ENCODE assay signal across 9 mouse cellular contexts in genomic region chr12:73205710-73206649, GRCm38 (mm10).
DNase-seq lines count a peak whose midpoint lies in the region; ATAC-seq and TF ChIP-seq lines count a peak whose summit lies in the region.
"Had no signal": no experiment of that assay in that cellular context is flagged by ENCODE, and none has a peak within 500 bp of the region (broad histone marks: within the 10 kb centered on the region; RNA-seq: fewer than 3 reads in every experiment).

No protein-coding gene starts in this region.

- peaks cover 24% of the 10 kb centered on the region for H3K36me3 ChIP-seq in heart, adult 2 months (ENCODE audit: control insufficient read depth, insufficient read depth, low read length)
- 0 out of 2 replicates have a peak, but pooled peaks cover 4% of the 10 kb centered on the region for H3K36me3 ChIP-seq in heart, embryonic 10.5 days
- H3K36me3 ChIP-seq in heart, embryonic 14.5 days (ENCODE audit: control insufficient read depth, insufficient read depth, low read length): no peaks in the 10 kb centered on the region
- H3K36me3 ChIP-seq in stomach, embryonic 16.5 days (ENCODE audit: control insufficient read depth, insufficient read depth, low read length): no peaks in the 10 kb centered on the region
- no peaks in the 10 kb centered on the region for H3K36me3 ChIP-seq in hindbrain, embryonic 16.5 days (ENCODE audit: control insufficient read depth, insufficient read depth, low read length)

- TF ChIP-seq EP300 in heart, adult 2 months (IDR thresholded peaks at IDR 0.05; ENCODE audit: insufficient read depth, low read depth, low read length): 0 out of 2 replicates have a peak, but pooled peaks have one; percentile 16

- H3K4me3 ChIP-seq in heart, adult 2 months: no peak overlapping the region
- H3K4me3 ChIP-seq in heart, embryonic 10.5 days: no peak overlapping the region
- H3K4me3 ChIP-seq in heart, embryonic 14.5 days (ENCODE audit: control insufficient read depth in 1 of 2, insufficient read depth in 1 of 2, low read depth in 1 of 2, low read length in 2 of 2): no peak overlapping the region
- H3K4me3 ChIP-seq in stomach, embryonic 16.5 days (replicated peaks; ENCODE audit: low read length): no peak overlapping the region
- no peak overlapping the region for H3K4me3 ChIP-seq in hindbrain, embryonic 16.5 days (ENCODE audit: low read length)

- no peak overlapping the region for H3K4me2 ChIP-seq in heart, embryonic 14.5 days (ENCODE audit: low read length)
- peak overlapping the region; percentile 22; the same call in 1 of the 2 replicates for H3K4me2 ChIP-seq in stomach, embryonic 16.5 days (ENCODE audit: low read depth, low read length)
- no peak overlapping the region for H3K4me2 ChIP-seq in hindbrain, embryonic 16.5 days (ENCODE audit: low read length)

- peak in 1 of 2 experiments; percentile 41 for DNase-seq in heart, adult 2 months
- no peak for DNase-seq in heart, embryonic 10.5 days (ENCODE audit: low spot score)
- DNase-seq in kidney, postnatal 4 days: peak; percentile 53 to 67
- DNase-seq in thymus, postnatal 10 days (ENCODE audit: low spot score in 2 of 2): no peak
- no peak for DNase-seq in right cerebral cortex, postnatal 4 days

- no peak for TF ChIP-seq CTCF in heart, adult 2 months (IDR thresholded peaks at IDR 0.05)

- no peak overlapping the region for H3K9ac ChIP-seq in heart, adult 2 months (ENCODE audit: low read depth, low read length)
- H3K9ac ChIP-seq in heart, embryonic 14.5 days (ENCODE audit: low read length): no peak overlapping the region
- no peak overlapping the region for H3K9ac ChIP-seq in stomach, embryonic 16.5 days (ENCODE audit: low read length)
- H3K9ac ChIP-seq in hindbrain, embryonic 16.5 days (ENCODE audit: low read depth, low read length): no peak overlapping the region
- H3K9ac ChIP-seq: liver, embryonic 14.5 days had no signal

- intact Hi-C loops in heart, adult 2 months (cut with DNase I): loop anchor here (5.0 kb wide), 1 partner anchor 164 kb away; no protein-coding TSS in a partner anchor

- H3K79me2 ChIP-seq in heart, adult 2 months (replicated peaks; ENCODE audit: control insufficient read depth, insufficient read depth, low read length): no peaks in the 10 kb centered on the region

- peaks cover 3% of the 10 kb centered on the region for H3K4me1 ChIP-seq in heart, adult 2 months (ENCODE audit: control insufficient read depth, insufficient read depth, low read length)
- peaks cover 21% of the 10 kb centered on the region for H3K4me1 ChIP-seq in heart, embryonic 10.5 days
- peaks cover 0 to 22% of the 10 kb centered on the region in 2 experiments; a peak in 3 of 4 replicates for H3K4me1 ChIP-seq in heart, embryonic 14.5 days (ENCODE audit: control insufficient read depth in 2 of 2, insufficient read depth in 2 of 2, low read length in 2 of 2)
- H3K4me1 ChIP-seq in stomach, embryonic 16.5 days (ENCODE audit: control insufficient read depth, insufficient read depth, low read length): peaks cover 3% of the 10 kb centered on the region; the same call in 1 of the 2 replicates
- H3K4me1 ChIP-seq in hindbrain, embryonic 16.5 days (ENCODE audit: control insufficient read depth, insufficient read depth, low read depth, low read length): no peaks in the 10 kb centered on the region

- H3K27me3 ChIP-seq in heart, adult 2 months (ENCODE audit: control insufficient read depth, insufficient read depth, low read length): no peaks in the 10 kb centered on the region
- H3K27me3 ChIP-seq in heart, embryonic 10.5 days (ENCODE audit: insufficient read depth, poor library complexity, severe bottlenecking): no peaks in the 10 kb centered on the region
- no peaks in the 10 kb centered on the region for H3K27me3 ChIP-seq in heart, embryonic 14.5 days (ENCODE audit: control insufficient read depth, insufficient read depth, low read length)
- H3K27me3 ChIP-seq in stomach, embryonic 16.5 days (ENCODE audit: control insufficient read depth, insufficient read depth, low read length): no peaks in the 10 kb centered on the region
- no peaks in the 10 kb centered on the region for H3K27me3 ChIP-seq in hindbrain, embryonic 16.5 days (replicated peaks; ENCODE audit: control insufficient read depth, insufficient read depth, low read length)

- ATAC-seq in heart, embryonic 14.5 days (ENCODE audit: insufficient number of reproducible peaks, insufficient read depth, low FRiP score, low read depth): no peak
- peak; percentile 92 for ATAC-seq in stomach, embryonic 16.5 days (ENCODE audit: insufficient read depth, low FRiP score)
- ATAC-seq in hindbrain, embryonic 16.5 days: no peak

- 75% methylated on average over 11 of the region's 11 CpGs for WGBS in heart, adult 2 months
- 82% methylated on average over 11 of the region's 11 CpGs for WGBS in heart, embryonic 10.5 days
- 63% methylated on average over 11 of the region's 11 CpGs for WGBS in heart, embryonic 14.5 days
- WGBS in stomach, embryonic 16.5 days: 47% methylated on average over 11 of the region's 11 CpGs
- 82% methylated on average over 11 of the region's 11 CpGs for WGBS in hindbrain, embryonic 16.5 days

- no peaks in the 10 kb centered on the region for H3K9me3 ChIP-seq in heart, embryonic 10.5 days
- no peaks in the 10 kb centered on the region for H3K9me3 ChIP-seq in heart, embryonic 14.5 days (ENCODE audit: control insufficient read depth, low read length)
- H3K9me3 ChIP-seq in stomach, embryonic 16.5 days (replicated peaks; ENCODE audit: control insufficient read depth, low read length): no peaks in the 10 kb centered on the region
- no peaks in the 10 kb centered on the region for H3K9me3 ChIP-seq in hindbrain, embryonic 16.5 days (ENCODE audit: control insufficient read depth, low read length)

- peak overlapping the region; percentile 72 for H3K27ac ChIP-seq in heart, adult 2 months
- no peak overlapping the region for H3K27ac ChIP-seq in heart, embryonic 10.5 days
- peak overlapping the region; percentile 21 to 31; a peak in 3 of 4 replicates for H3K27ac ChIP-seq in heart, embryonic 14.5 days (replicated peaks in 1 of 2; ENCODE audit: control insufficient read depth in 1 of 2, insufficient read depth in 1 of 2, low read depth in 2 of 2, low read length in 2 of 2)
- peak overlapping the region; percentile 79 for H3K27ac ChIP-seq in stomach, embryonic 16.5 days (ENCODE audit: low read length)
- no peak overlapping the region for H3K27ac ChIP-seq in hindbrain, embryonic 16.5 days (ENCODE audit: low read depth, low read length)
- H3K27ac ChIP-seq: liver, embryonic 14.5 days had no signal

- no peak for TF ChIP-seq POLR2A in heart, adult 2 months (IDR thresholded peaks at IDR 0.05; ENCODE audit: insufficient read depth, low read depth, low read length)

Comparison
In these comparisons a context has a peak if more than half of its experiments do, and no peak if none do; other contexts are left out.
1. H3K27ac ChIP-seq: peak in heart, adult 2 months (single experiment), heart, embryonic 14.5 days (2 of 2) and stomach, embryonic 16.5 days (single experiment); none in heart, embryonic 10.5 days (single experiment) and hindbrain, embryonic 16.5 days (single experiment).
2. DNase-seq: peak in kidney, postnatal 4 days (2 of 2); none in heart, embryonic 10.5 days (single experiment), thymus, postnatal 10 days (0 of 2) and right cerebral cortex, postnatal 4 days (single experiment).